Mouse (Mus musculus) hindbrain, embryonic 13.5 days (tissue): Measurements from ENCODE around the gene Iqsec1. TPM values are rescaled to one million over a fixed set of nuclear protein-coding genes. Genes with fewer than 3 reads are reported as not detected.

Experiments
- ATAC-seq: fragments of 200-750 bp; cut with Nextera tagmentation; 2 replicates; pipeline ENCODE4 v1.8.0; 2017; ENCODE audit warnings: moderate TSS enrichment; ENCODE audit not compliant: low FRiP score
- H3K27ac ChIP-seq: fragments of 300-500 bp; sonication (generic); 2 replicates; pipeline ENCODE4 v1.5.1; 2015; ENCODE audit warnings: inconsistent platforms, mild to moderate bottlenecking, moderate library complexity
- H3K27me3 ChIP-seq: fragments of 300-500 bp; sonication (generic); 2 replicates; pipeline ENCODE4 v1.6.1; 2015; ENCODE audit warnings: mild to moderate bottlenecking, inconsistent platforms
- H3K36me3 ChIP-seq: fragments of 300-500 bp; sonication (generic); 2 replicates; pipeline ENCODE4 v1.6.1; 2015; ENCODE audit warnings: mild to moderate bottlenecking, inconsistent platforms
- H3K4me1 ChIP-seq: fragments of 300-500 bp; sonication (generic); replicated peaks from 2 replicates; pipeline ENCODE4 v1.6.1; 2015; ENCODE audit warnings: inconsistent platforms
- H3K4me2 ChIP-seq: fragments of 300-500 bp; sonication (generic); 2 replicates; pipeline ENCODE4 v1.6.1; 2015; ENCODE audit warnings: inconsistent platforms, mild to moderate bottlenecking, moderate library complexity
- H3K4me3 ChIP-seq: fragments of 300-500 bp; sonication (generic); 2 replicates; pipeline ENCODE4 v1.5.1; 2015; ENCODE audit warnings: mild to moderate bottlenecking, inconsistent platforms
- H3K9ac ChIP-seq: fragments of 300-500 bp; sonication (generic); 2 replicates; pipeline ENCODE4 v1.6.1; 2015; ENCODE audit warnings: mild to moderate bottlenecking, inconsistent platforms
- H3K9me3 ChIP-seq: fragments of 300-500 bp; sonication (generic); 2 replicates; pipeline ENCODE4 v1.6.1; 2016; ENCODE audit warnings: inconsistent platforms
- WGBS: fragments of 180-500 bp; shearing (Covaris S2); methylation state at CpG from one replicate; pipeline ENCODE4 v1.1.7; 2015; 5-methylcytosine and 5-hydroxymethylcytosine counted together
- polyA plus RNA-seq: library from polyadenylated mRNA; unstranded; fragments of >200 nt; fragmentation: Nextera tagmentation; extraction: Ambion mirVana; gene quantifications from 2 replicates; pipeline ENCODE4 v1.2.1, GENCODE M21; 2015

Iqsec1 gene
- polyA plus RNA-seq, 1 experiment from 2014 or later, result 20.6 TPM

GRCm38 (mm10) chr6:90808134-90808533 lies 180.4 kb downstream of the Iqsec1 start:
- WGBS, result 69% methylated on average over 3 of the region's 3 CpGs
- no peak for ATAC-seq
- peak overlapping the region; percentile 62 for H3K4me2 ChIP-seq
- H3K27me3 ChIP-seq, result no peaks in the 10 kb centered on the region
- peaks cover 69% of the 10 kb centered on the region for H3K4me1 ChIP-seq
- H3K9me3 ChIP-seq, result no peaks in the 10 kb centered on the region
- no peak overlapping the region for H3K4me3 ChIP-seq
- peak overlapping the region; percentile 52; the same call in 1 of the 2 replicates for H3K27ac ChIP-seq
- H3K9ac ChIP-seq, result peak overlapping the region; percentile 71; the same call in 1 of the 2 replicates
- no peaks in the 10 kb centered on the region for H3K36me3 ChIP-seq

GRCm38 (mm10) chr6:90807581-90807980 lies 180.9 kb downstream of the Iqsec1 start:
- 0 out of 2 replicates have a peak overlapping the region, but pooled peaks have one; percentile 35 for H3K9ac ChIP-seq
- H3K4me1 ChIP-seq, result peaks cover 73% of the 10 kb centered on the region
- H3K36me3 ChIP-seq, result no peaks in the 10 kb centered on the region
- no peaks in the 10 kb centered on the region for H3K9me3 ChIP-seq
- no peaks in the 10 kb centered on the region for H3K27me3 ChIP-seq
- no peak overlapping the region for H3K27ac ChIP-seq
- WGBS, result 40% methylated on average over 2 of the region's 2 CpGs
- H3K4me3 ChIP-seq, result no peak overlapping the region
- ATAC-seq, result no peak
- H3K4me2 ChIP-seq, result peak overlapping the region; percentile 62

GRCm38 (mm10) chr6:90806743-90807142 lies 181.7 kb downstream of the Iqsec1 start:
- ATAC-seq, result no peak
- no peaks in the 10 kb centered on the region for H3K27me3 ChIP-seq
- no peaks in the 10 kb centered on the region for H3K9me3 ChIP-seq
- H3K4me3 ChIP-seq, result no peak overlapping the region
- H3K9ac ChIP-seq, result peak overlapping the region; percentile 35; the same call in 1 of the 2 replicates
- H3K27ac ChIP-seq, result 0 out of 2 replicates have a peak overlapping the region, but pooled peaks have one; percentile 20
- H3K4me1 ChIP-seq, result peaks cover 76% of the 10 kb centered on the region
- H3K36me3 ChIP-seq, result no peaks in the 10 kb centered on the region
- no peak overlapping the region for H3K4me2 ChIP-seq
- 76% methylated on average over 1 of the region's 1 CpGs for WGBS

GRCm38 (mm10) chr6:90805101-90805500 lies 183.4 kb downstream of the Iqsec1 start:
- Histone ChIP-seq H3K4me3 (no peak overlapping the region), H3K27me3 (no peaks in the 10 kb centered on the region), H3K27ac (no peak overlapping the region), H3K9me3 (no peaks in the 10 kb centered on the region), H3K9ac (no peak overlapping the region), H3K4me2 (no peak overlapping the region), H3K4me1 (peaks cover 66% of the 10 kb centered on the region), H3K36me3 (no peaks in the 10 kb centered on the region)
- WGBS, result 48% methylated on average over 2 of the region's 2 CpGs
- no peak for ATAC-seq

- peaks cover 61% of the 10 kb centered on the region for H3K4me1 ChIP-seq
- no peak overlapping the region for H3K4me2 ChIP-seq
- ATAC-seq, result no peak
- no peaks in the 10 kb centered on the region for H3K27me3 ChIP-seq
- H3K27ac ChIP-seq, result no peak overlapping the region
- no peaks in the 10 kb centered on the region for H3K36me3 ChIP-seq
- H3K4me3 ChIP-seq, result no peak overlapping the region
- no peaks in the 10 kb centered on the region for H3K9me3 ChIP-seq
- no peak overlapping the region for H3K9ac ChIP-seq
Observed at GRCm38 (mm10) chr6:90804646-90805045, 183.8 kb downstream of the Iqsec1 start.

GRCm38 (mm10) chr6:90802604-90803003 lies 185.9 kb downstream of the Iqsec1 start:
- H3K4me2 ChIP-seq, result no peak overlapping the region

GRCm38 (mm10) chr6:90802058-90802457 lies 186.4 kb downstream of the Iqsec1 start:
- Histone ChIP-seq H3K4me1 (peaks cover 36% of the 10 kb centered on the region), H3K9ac (peak overlapping the region; percentile 19; the same call in 1 of the 2 replicates), H3K4me3 (no peak overlapping the region), H3K27ac (peak overlapping the region; percentile 79), H3K36me3 (no peaks in the 10 kb centered on the region), H3K27me3 (no peaks in the 10 kb centered on the region), H3K9me3 (no peaks in the 10 kb centered on the region), H3K4me2 (no peak overlapping the region)
- ATAC-seq, result peak; percentile 11; the same call in 1 of the 2 replicates
- 42% methylated on average over 3 of the region's 3 CpGs for WGBS

More at GRCm38 (mm10) chr6:90802604-90803003, 185.9 kb downstream of the Iqsec1 start:
- no peak overlapping the region for H3K4me3 ChIP-seq
- H3K36me3 ChIP-seq, result no peaks in the 10 kb centered on the region
- WGBS, result 46% methylated on average over 8 of the region's 8 CpGs
- peak overlapping the region; percentile 79 for H3K27ac ChIP-seq
- peak overlapping the region; percentile 19; the same call in 1 of the 2 replicates for H3K9ac ChIP-seq
- peaks cover 41% of the 10 kb centered on the region for H3K4me1 ChIP-seq
- H3K27me3 ChIP-seq, result no peaks in the 10 kb centered on the region
- H3K9me3 ChIP-seq, result no peaks in the 10 kb centered on the region
- ATAC-seq, result peak; percentile 43; the same call in 1 of the 2 replicates

- ATAC-seq, result no peak
- 88% methylated on average over 2 of the region's 2 CpGs for WGBS
- peaks cover 23% of the 10 kb centered on the region for H3K4me1 ChIP-seq
Observed at GRCm38 (mm10) chr6:90800825-90801224, 187.7 kb downstream of the Iqsec1 start.

GRCm38 (mm10) chr6:90799116-90799515 lies 189.4 kb downstream of the Iqsec1 start:
- H3K27me3 ChIP-seq, result no peaks in the 10 kb centered on the region
- no peak overlapping the region for H3K27ac ChIP-seq
- H3K9me3 ChIP-seq, result no peaks in the 10 kb centered on the region
- no peak overlapping the region for H3K9ac ChIP-seq
- no peak for ATAC-seq
- no peaks in the 10 kb centered on the region for H3K36me3 ChIP-seq
- no peak overlapping the region for H3K4me3 ChIP-seq
- WGBS, result 100% methylated on average over 1 of the region's 1 CpGs
- H3K4me1 ChIP-seq, result peaks cover 17% of the 10 kb centered on the region
- H3K4me2 ChIP-seq, result no peak overlapping the region

More at GRCm38 (mm10) chr6:90800825-90801224, 187.7 kb downstream of the Iqsec1 start:
- no peak overlapping the region for H3K4me2 ChIP-seq
- no peaks in the 10 kb centered on the region for H3K27me3 ChIP-seq
- no peak overlapping the region for H3K9ac ChIP-seq
- no peaks in the 10 kb centered on the region for H3K9me3 ChIP-seq
- no peak overlapping the region for H3K4me3 ChIP-seq
- H3K36me3 ChIP-seq, result no peaks in the 10 kb centered on the region
- no peak overlapping the region for H3K27ac ChIP-seq

- no peak overlapping the region for H3K9ac ChIP-seq
Observed at GRCm38 (mm10) chr6:90798201-90798600, 190.3 kb downstream of the Iqsec1 start.

GRCm38 (mm10) chr6:90796902-90797596 lies 191.4 kb downstream of the Iqsec1 start:
- H3K36me3 ChIP-seq, result no peaks in the 10 kb centered on the region
- H3K9ac ChIP-seq, result no peak overlapping the region
- no peaks in the 10 kb centered on the region for H3K27me3 ChIP-seq
- no peak overlapping the region for H3K4me2 ChIP-seq
- peaks cover 4% of the 10 kb centered on the region for H3K4me1 ChIP-seq
- no peak for ATAC-seq
- 95% methylated on average over 2 of the region's 2 CpGs for WGBS
- no peaks in the 10 kb centered on the region for H3K9me3 ChIP-seq
- no peak overlapping the region for H3K27ac ChIP-seq
- no peak overlapping the region for H3K4me3 ChIP-seq

More at GRCm38 (mm10) chr6:90798201-90798600, 190.3 kb downstream of the Iqsec1 start:
- Histone ChIP-seq H3K4me3 (no peak overlapping the region), H3K9me3 (no peaks in the 10 kb centered on the region), H3K36me3 (no peaks in the 10 kb centered on the region), H3K4me2 (no peak overlapping the region), H3K27me3 (no peaks in the 10 kb centered on the region), H3K27ac (no peak overlapping the region), H3K4me1 (peaks cover 14% of the 10 kb centered on the region)
- ATAC-seq, result no peak

GRCm38 (mm10) chr6:90790901-90791300 lies 197.6 kb downstream of the Iqsec1 start:
- no peak overlapping the region for H3K4me2 ChIP-seq
- H3K4me1 ChIP-seq, result peaks cover 17% of the 10 kb centered on the region
- H3K27ac ChIP-seq, result no peak overlapping the region
- no peaks in the 10 kb centered on the region for H3K9me3 ChIP-seq
- H3K4me3 ChIP-seq, result no peak overlapping the region
- H3K27me3 ChIP-seq, result no peaks in the 10 kb centered on the region
- no peak overlapping the region for H3K9ac ChIP-seq
- H3K36me3 ChIP-seq, result no peaks in the 10 kb centered on the region
- ATAC-seq, result no peak

- Histone ChIP-seq H3K27ac (no peak overlapping the region), H3K4me1 (peaks cover 26% of the 10 kb centered on the region), H3K4me2 (no peak overlapping the region), H3K27me3 (no peaks in the 10 kb centered on the region), H3K9ac (no peak overlapping the region), H3K36me3 (no peaks in the 10 kb centered on the region), H3K9me3 (no peaks in the 10 kb centered on the region), H3K4me3 (no peak overlapping the region)
- ATAC-seq, result no peak
- WGBS, result 66% methylated on average over 5 of the region's 5 CpGs
Observed at GRCm38 (mm10) chr6:90789520-90789919, 199.0 kb downstream of the Iqsec1 start.
